Mouse (Mus musculus): ENCODE data around the gene Ccdc117. TPM values are rescaled to one million over a fixed set of nuclear protein-coding genes. Genes with fewer than 3 reads are reported as not detected.
"Not testable (repeated sequence)": the region's sequence is repeated elsewhere in the genome, so short reads cannot be mapped to it uniquely, and the experiment has no call there.

Gene Ccdc117
- polyA plus RNA-seq, 1 experiment from 2014 or later, result 18.0 TPM

DNA sequence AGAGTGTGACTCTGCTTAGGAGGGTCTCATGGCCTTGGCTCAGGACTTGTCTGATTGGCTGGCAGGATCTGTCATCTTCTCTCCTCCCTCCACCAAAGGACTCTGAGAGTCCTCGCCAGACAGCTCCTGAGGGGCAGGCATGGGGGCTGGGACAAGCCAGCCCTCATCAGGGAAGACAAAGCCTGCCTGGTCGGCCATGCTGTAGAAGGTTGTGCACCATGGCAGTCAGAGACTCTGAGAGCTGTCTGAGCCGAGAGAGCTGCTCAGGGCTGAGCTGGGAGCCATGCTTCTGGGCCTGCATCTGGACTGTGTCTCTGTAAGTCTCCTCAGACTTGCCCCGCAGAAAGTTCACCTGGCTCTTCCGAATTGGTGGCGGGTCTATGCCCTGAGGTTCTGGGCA lies 21.9 kb upstream of the Ccdc117 start:
- H3K9ac ChIP-seq (ENCODE audit: low read length), result no peak overlapping the region
- no peaks in the 10 kb centered on the region for H3K27me3 ChIP-seq (ENCODE audit: control insufficient read depth, insufficient read depth, low read depth, low read length)
- ATAC-seq (ENCODE audit: low read depth), result no peak
- 65% methylated on average over 6 of the region's 6 CpGs for WGBS
- no peak overlapping the region for H3K27ac ChIP-seq (ENCODE audit: low read length)
- H3K4me2 ChIP-seq (ENCODE audit: low read depth, low read length), result no peak overlapping the region
- H3K9me3 ChIP-seq (ENCODE audit: control insufficient read depth, low read length), result no peaks in the 10 kb centered on the region
- H3K4me3 ChIP-seq (ENCODE audit: low read length), result no peak overlapping the region
- H3K36me3 ChIP-seq (ENCODE audit: control insufficient read depth, insufficient read depth, low read length), result no peaks in the 10 kb centered on the region
- H3K4me1 ChIP-seq (replicated peaks; ENCODE audit: control insufficient read depth, insufficient read depth, low read length), result no peaks in the 10 kb centered on the region

DNA sequence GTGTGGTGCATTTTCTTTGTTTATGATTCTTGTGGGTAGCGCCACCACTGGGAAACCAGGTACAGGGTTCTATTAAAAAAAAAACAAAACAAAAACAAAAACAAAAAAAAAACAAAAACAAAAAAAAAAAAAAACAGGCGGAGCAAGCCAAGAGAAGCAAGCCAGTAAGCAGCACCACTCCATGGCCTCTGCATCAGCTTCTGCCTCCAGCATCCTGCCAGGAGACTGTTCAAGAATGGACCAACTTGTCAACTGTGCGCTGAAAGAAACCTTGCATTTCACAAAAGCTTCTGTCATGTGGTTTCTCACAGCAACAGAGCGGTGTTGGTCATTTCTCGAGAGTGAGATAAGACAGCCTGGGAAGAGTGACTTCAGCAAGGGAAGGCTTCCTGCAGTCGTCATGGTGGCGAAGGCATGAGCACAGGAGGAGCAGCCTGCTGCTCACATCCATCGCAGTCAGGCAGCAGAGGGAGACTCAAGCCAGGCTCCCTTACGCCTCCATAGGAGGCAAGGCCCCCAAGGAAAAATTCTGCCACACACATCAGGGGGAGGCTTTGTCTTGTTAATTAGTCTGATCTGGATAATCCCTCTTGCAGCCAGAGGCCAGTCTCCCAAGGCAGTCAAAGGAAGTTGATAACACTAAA lies 20.8 kb upstream of the Ccdc117 start:
- Histone ChIP-seq H3K27ac (ENCODE audit: low read length) (no peak overlapping the region), H3K4me2 (ENCODE audit: low read depth, low read length) (no peak overlapping the region), H3K36me3 (ENCODE audit: control insufficient read depth, insufficient read depth, low read length) (no peaks in the 10 kb centered on the region), H3K9me3 (ENCODE audit: control insufficient read depth, low read length) (no peaks in the 10 kb centered on the region), H3K4me1 (replicated peaks; ENCODE audit: control insufficient read depth, insufficient read depth, low read length) (no peaks in the 10 kb centered on the region), H3K9ac (ENCODE audit: low read length) (no peak overlapping the region), H3K27me3 (ENCODE audit: control insufficient read depth, insufficient read depth, low read depth, low read length) (no peaks in the 10 kb centered on the region), H3K4me3 (ENCODE audit: low read length) (no peak overlapping the region)
- no peak for ATAC-seq (ENCODE audit: low read depth)
- WGBS, result 32% methylated on average over 9 of the region's 9 CpGs

DNA sequence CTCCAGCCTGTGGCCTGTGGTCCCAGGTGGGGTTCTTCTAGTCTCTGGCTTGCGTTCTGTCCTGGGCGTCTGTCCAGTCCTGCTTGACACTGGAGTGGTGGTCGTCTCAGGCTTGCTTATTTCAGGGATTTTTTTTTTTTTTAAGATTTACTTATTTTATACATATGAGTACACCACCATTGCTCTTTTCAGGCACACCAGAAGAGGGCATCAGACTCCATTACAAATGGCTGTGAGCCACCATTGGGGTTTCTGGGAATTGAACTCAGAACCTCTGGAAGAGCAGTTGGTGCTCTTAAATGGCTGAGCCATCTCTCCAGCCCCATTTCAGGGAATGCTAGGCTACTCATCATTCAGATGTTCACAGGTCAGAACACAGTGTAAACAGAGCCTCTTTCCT lies 18.3 kb upstream of the Ccdc117 start:
- H3K4me1 ChIP-seq (replicated peaks; ENCODE audit: control insufficient read depth, insufficient read depth, low read length), result no peaks in the 10 kb centered on the region
- H3K27ac ChIP-seq (ENCODE audit: low read length), result no peak overlapping the region
- H3K27me3 ChIP-seq (ENCODE audit: control insufficient read depth, insufficient read depth, low read depth, low read length), result no peaks in the 10 kb centered on the region
- ATAC-seq (ENCODE audit: low read depth), result no peak
- H3K4me2 ChIP-seq (ENCODE audit: low read depth, low read length), result no peak overlapping the region
- no peak overlapping the region for H3K9ac ChIP-seq (ENCODE audit: low read length)
- 47% methylated on average over 3 of the region's 3 CpGs for WGBS
- H3K36me3 ChIP-seq (ENCODE audit: control insufficient read depth, insufficient read depth, low read length), result no peaks in the 10 kb centered on the region
- H3K4me3 ChIP-seq (ENCODE audit: low read length), result no peak overlapping the region
- no peaks in the 10 kb centered on the region for H3K9me3 ChIP-seq (ENCODE audit: control insufficient read depth, low read length)

DNA sequence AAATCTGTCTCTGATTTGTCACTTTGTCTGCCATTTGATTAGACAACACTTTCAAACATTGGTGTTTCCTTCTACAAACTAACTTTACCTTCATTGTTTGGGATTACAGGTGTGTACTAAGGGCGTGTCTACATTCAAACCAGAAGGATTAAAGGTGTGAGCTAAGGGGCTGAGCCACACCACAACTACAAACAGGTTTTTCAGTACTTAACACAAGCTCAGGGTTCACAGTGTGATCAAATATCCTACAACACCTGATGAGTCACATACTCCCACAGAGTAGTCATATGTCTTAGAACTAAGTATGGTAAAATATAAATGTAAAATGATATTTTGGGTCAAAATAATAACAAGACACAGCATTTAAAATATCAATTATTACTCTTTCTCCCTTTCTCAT lies 9.9 kb upstream of the Ccdc117 start:
- ATAC-seq (ENCODE audit: low read depth), result no peak
- Histone ChIP-seq H3K9me3 (ENCODE audit: control insufficient read depth, low read length) (no peaks in the 10 kb centered on the region), H3K4me2 (ENCODE audit: low read depth, low read length) (no peak overlapping the region), H3K4me1 (replicated peaks; ENCODE audit: control insufficient read depth, insufficient read depth, low read length) (no peaks in the 10 kb centered on the region), H3K4me3 (ENCODE audit: low read length) (no peak overlapping the region), H3K27ac (ENCODE audit: low read length) (no peak overlapping the region), H3K36me3 (ENCODE audit: control insufficient read depth, insufficient read depth, low read length) (no peaks in the 10 kb centered on the region), H3K9ac (ENCODE audit: low read length) (no peak overlapping the region), H3K27me3 (ENCODE audit: control insufficient read depth, insufficient read depth, low read depth, low read length) (no peaks in the 10 kb centered on the region)
- WGBS, result 47% methylated on average over 1 of the region's 1 CpGs

DNA sequence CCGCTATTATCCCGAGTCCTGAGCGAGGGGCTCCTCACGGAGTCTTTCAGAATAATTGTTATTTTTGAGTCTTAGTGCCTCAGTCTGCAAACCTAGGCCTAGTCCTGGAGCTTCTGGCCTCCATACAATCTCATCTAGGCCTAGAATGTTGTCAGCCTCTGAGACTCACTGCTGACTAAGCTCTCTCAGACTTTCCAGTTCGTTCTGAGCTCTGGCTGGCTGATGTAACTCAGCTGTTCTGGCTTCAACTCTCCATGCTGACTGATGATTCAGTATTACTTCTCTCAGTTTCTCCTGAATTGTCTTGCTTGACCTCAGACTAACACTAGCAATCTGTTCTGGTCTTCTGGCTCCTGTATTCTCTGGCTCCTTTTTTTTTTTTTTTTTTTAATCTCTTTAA lies 9.4 kb upstream of the Ccdc117 start:
- Histone ChIP-seq H3K27ac (ENCODE audit: low read length) (no peak overlapping the region), H3K9ac (ENCODE audit: low read length) (no peak overlapping the region), H3K9me3 (ENCODE audit: control insufficient read depth, low read length) (no peaks in the 10 kb centered on the region), H3K4me2 (ENCODE audit: low read depth, low read length) (no peak overlapping the region), H3K4me1 (replicated peaks; ENCODE audit: control insufficient read depth, insufficient read depth, low read length) (no peaks in the 10 kb centered on the region), H3K4me3 (ENCODE audit: low read length) (no peak overlapping the region), H3K27me3 (ENCODE audit: control insufficient read depth, insufficient read depth, low read depth, low read length) (no peaks in the 10 kb centered on the region), H3K36me3 (ENCODE audit: control insufficient read depth, insufficient read depth, low read length) (no peaks in the 10 kb centered on the region)
- 84% methylated on average over 5 of the region's 5 CpGs for WGBS
- ATAC-seq (ENCODE audit: low read depth), result 0 out of 2 replicates have a peak, but pooled peaks have one; percentile 26

GRCm38 (mm10) chr11:5546693-5547092 lies 4.7 kb upstream of the Ccdc117 start:
- H3K27me3 ChIP-seq (ENCODE audit: control insufficient read depth, insufficient read depth, low read depth, low read length), result no peaks in the 10 kb centered on the region
- H3K36me3 ChIP-seq (ENCODE audit: control insufficient read depth, insufficient read depth, low read length), result no peaks in the 10 kb centered on the region
- no peak for ATAC-seq (ENCODE audit: low read depth)
- no peak overlapping the region for H3K4me3 ChIP-seq (ENCODE audit: low read length)
- H3K27ac ChIP-seq (ENCODE audit: low read length), result no peak overlapping the region
- no peak overlapping the region for H3K9ac ChIP-seq (ENCODE audit: low read length)
- H3K4me2 ChIP-seq (ENCODE audit: low read depth, low read length), result no peak overlapping the region
- WGBS, result 65% methylated on average over 3 of the region's 3 CpGs
- H3K9me3 ChIP-seq (ENCODE audit: control insufficient read depth, low read length), result no peaks in the 10 kb centered on the region
- H3K4me1 ChIP-seq (replicated peaks; ENCODE audit: control insufficient read depth, insufficient read depth, low read length), result no peaks in the 10 kb centered on the region

- Histone ChIP-seq H3K36me3 (ENCODE audit: control insufficient read depth, insufficient read depth, low read length) (no peaks in the 10 kb centered on the region), H3K4me3 (ENCODE audit: low read length) (no peak overlapping the region), H3K4me1 (replicated peaks; ENCODE audit: control insufficient read depth, insufficient read depth, low read length) (peaks cover 5% of the 10 kb centered on the region), H3K9ac (ENCODE audit: low read length) (no peak overlapping the region), H3K4me2 (ENCODE audit: low read depth, low read length) (no peak overlapping the region), H3K9me3 (ENCODE audit: control insufficient read depth, low read length) (no peaks in the 10 kb centered on the region), H3K27ac (ENCODE audit: low read length) (no peak overlapping the region), H3K27me3 (ENCODE audit: control insufficient read depth, insufficient read depth, low read depth, low read length) (no peaks in the 10 kb centered on the region)
- no peak for ATAC-seq (ENCODE audit: low read depth)
- WGBS, result 66% methylated on average over 4 of the region's 4 CpGs
These were observed 3.5 kb upstream of the Ccdc117 start for GRCm38 (mm10) chr11:5545457-5545856.

DNA sequence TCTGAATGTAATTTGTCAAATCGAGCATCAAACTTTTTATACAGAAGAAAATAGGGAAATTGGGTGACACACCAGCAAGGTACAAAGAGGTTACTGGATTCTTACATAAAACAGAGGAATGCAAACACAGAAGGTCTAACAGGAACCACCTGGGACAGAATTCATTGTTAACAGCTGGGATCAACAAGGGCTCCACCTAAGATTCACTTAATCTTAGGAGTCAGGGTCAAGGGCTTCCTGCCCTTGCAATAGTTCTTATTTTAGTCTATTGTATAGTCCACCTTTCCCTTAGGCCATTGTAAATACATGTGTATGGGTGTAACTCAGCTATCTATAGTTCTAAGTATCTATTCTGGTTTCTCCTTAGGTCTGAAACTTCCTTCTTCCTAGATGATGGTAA lies 2.7 kb upstream of the Ccdc117 start:
- 61% methylated on average over 1 of the region's 1 CpGs for WGBS
- not testable (repeated sequence) for H3K27me3 ChIP-seq (ENCODE audit: control insufficient read depth, insufficient read depth, low read depth, low read length); H3K4me1 ChIP-seq (replicated peaks; ENCODE audit: control insufficient read depth, insufficient read depth, low read length); H3K27ac ChIP-seq (ENCODE audit: low read length); H3K36me3 ChIP-seq (ENCODE audit: control insufficient read depth, insufficient read depth, low read length); ATAC-seq (ENCODE audit: low read depth); H3K9ac ChIP-seq (ENCODE audit: low read length); H3K4me2 ChIP-seq (ENCODE audit: low read depth, low read length); H3K9me3 ChIP-seq (ENCODE audit: control insufficient read depth, low read length); H3K4me3 ChIP-seq (ENCODE audit: low read length)

DNA sequence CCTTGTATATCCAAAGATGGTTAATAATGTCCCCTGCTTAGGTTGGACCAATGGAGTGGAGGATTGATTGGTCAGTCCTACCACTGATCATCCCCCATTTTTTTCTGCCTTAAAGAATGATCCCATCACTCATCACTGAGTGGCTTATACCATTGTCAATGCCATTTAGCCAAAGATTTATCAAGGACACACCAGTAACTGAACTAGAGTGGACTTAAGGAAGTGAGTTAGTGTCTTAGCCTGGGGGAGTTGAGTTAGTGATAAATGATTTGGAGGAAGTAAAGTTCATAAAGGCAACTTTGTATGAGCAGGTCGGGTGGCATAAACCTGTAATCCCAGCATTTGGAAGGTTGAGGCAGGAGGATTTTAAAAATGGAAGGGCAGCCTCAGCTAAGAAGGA lies 1.3 kb upstream of the Ccdc117 start:
- no peaks in the 10 kb centered on the region for H3K9me3 ChIP-seq (ENCODE audit: control insufficient read depth, low read length)
- H3K4me1 ChIP-seq (replicated peaks; ENCODE audit: control insufficient read depth, insufficient read depth, low read length), result peaks cover 9% of the 10 kb centered on the region
- H3K27ac ChIP-seq (ENCODE audit: low read length), result no peak overlapping the region
- no peaks in the 10 kb centered on the region for H3K27me3 ChIP-seq (ENCODE audit: control insufficient read depth, insufficient read depth, low read depth, low read length)
- WGBS, result 61% methylated on average over 1 of the region's 1 CpGs
- no peak for ATAC-seq (ENCODE audit: low read depth)
- no peak overlapping the region for H3K4me2 ChIP-seq (ENCODE audit: low read depth, low read length)
- no peak overlapping the region for H3K4me3 ChIP-seq (ENCODE audit: low read length)
- H3K36me3 ChIP-seq (ENCODE audit: control insufficient read depth, insufficient read depth, low read length), result 0 out of 2 replicates have a peak, but pooled peaks cover 3% of the 10 kb centered on the region
- no peak overlapping the region for H3K9ac ChIP-seq (ENCODE audit: low read length)

All from lung, embryonic 16.5 days (tissue).